Mouse (Mus musculus) testis, adult 2 months (tissue): ENCODE measurements at regions not wholly inside any gene's neighbourhood (a gene's known extent, or its start where the extent isn't known, plus 50 kb on each side); places are given as distances from the start of the nearest gene placed in this dataset.
A peak's percentile ranks its signal among the peaks of the same experiment; 100 is the strongest.

ENCODE experiments used
- H3K27ac ChIP-seq: fragments of 200-500 bp; 2 replicates; pipeline ENCODE4 v1.5.1; 2012; ENCODE audit warnings: low read depth, low read length; ENCODE audit not compliant: control insufficient read depth, insufficient read depth
- H3K27me3 ChIP-seq: fragments of 200-500 bp; 2 replicates; pipeline ENCODE4 v1.6.1; 2012; ENCODE audit warnings: mild to moderate bottlenecking, low read length, moderate library complexity; ENCODE audit not compliant: control insufficient read depth, insufficient read depth
- H3K36me3 ChIP-seq: fragments of 200-500 bp; 2 replicates; pipeline ENCODE4 v1.6.1; 2012; ENCODE audit warnings: mild to moderate bottlenecking, low read length; ENCODE audit not compliant: control insufficient read depth, insufficient read depth
- H3K4me1 ChIP-seq: fragments of 200-500 bp; 2 replicates; pipeline ENCODE4 v1.6.1; 2012; ENCODE audit warnings: low read length; ENCODE audit not compliant: control insufficient read depth, insufficient read depth
- H3K4me3 ChIP-seq: fragments of 200-500 bp; 2 replicates; pipeline ENCODE4 v1.5.1; 2012; ENCODE audit warnings: low read depth, mild to moderate bottlenecking, low read length, moderate library complexity, mixed read lengths; ENCODE audit not compliant: control insufficient read depth
- CTCF ChIP-seq: fragments of 200-500 bp; IDR thresholded peaks from 2 replicates; pipeline ENCODE4 v1.5.1; 2012; ENCODE audit warnings: low read depth, mild to moderate bottlenecking, inconsistent platforms, low read length, moderate library complexity; ENCODE audit not compliant: control insufficient read depth, insufficient read depth, insufficient replicate concordance
- POLR2A ChIP-seq: fragments of 200-500 bp; IDR thresholded peaks from 2 replicates; pipeline ENCODE4 v1.6.1; 2012; ENCODE audit warnings: low read depth, mild to moderate bottlenecking, inconsistent platforms, low read length, moderate library complexity; ENCODE audit not compliant: control insufficient read depth

DNA sequence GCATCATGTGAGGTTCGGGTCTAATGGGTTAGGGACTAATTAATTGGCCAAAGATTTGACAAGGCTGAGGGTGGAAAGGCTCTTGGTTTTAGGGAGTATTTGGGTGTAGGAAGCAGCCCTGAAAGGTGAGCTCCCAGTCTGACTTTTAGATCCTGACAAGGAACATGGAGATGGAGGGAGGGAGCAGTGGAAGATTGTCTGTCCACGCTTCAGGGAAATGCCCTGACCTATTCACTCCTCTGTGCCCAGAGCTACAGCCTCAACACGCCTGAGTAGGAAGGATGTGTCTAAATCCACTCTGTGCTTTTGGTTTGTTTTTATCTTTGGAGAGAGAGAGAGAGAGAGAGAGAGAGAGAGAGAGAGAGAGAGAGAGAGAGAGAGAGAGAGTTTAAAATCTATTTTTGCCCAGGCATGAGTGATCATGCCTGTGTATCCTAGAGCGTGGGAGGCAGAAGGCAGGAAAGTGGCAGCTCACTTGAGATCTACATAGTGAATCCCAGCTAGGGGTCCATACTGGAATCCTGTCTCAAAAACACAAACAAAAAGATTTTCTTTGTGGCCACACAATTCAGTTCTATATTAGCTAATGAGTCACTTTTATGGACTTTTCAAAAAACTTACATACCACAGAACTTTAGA is 511.5 kb upstream of the Tbl1xr1 start:
- Histone ChIP-seq H3K27ac (no peak overlapping the region), H3K4me1 (peaks cover 11% of the 10 kb centered on the region), H3K27me3 (no peaks in the 10 kb centered on the region), H3K4me3 (peak overlapping the region; percentile 44), H3K36me3 (no peaks in the 10 kb centered on the region)
- TF ChIP-seq POLR2A (no peak), CTCF (no peak)

DNA sequence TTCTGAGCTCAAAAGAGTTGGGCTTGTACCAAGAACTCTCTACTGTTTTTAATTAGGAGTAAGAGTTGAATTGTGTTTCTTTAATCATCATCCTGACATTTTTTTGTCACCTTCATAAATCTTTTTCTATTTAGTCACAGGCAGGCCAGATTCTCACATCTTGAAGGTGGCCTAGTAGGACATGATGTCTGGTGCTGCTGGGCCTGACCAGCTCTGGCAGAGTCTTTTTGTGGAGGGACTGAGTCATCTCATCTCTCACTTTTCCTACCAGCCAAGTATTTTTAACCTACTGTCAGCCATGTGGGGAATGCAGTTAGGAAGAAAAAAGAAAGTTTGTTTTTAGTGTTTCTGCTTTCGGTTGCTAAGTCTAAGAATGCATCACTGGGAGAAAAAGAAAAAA is 506.7 kb upstream of the Tbl1xr1 start:
- no peak for TF ChIP-seq POLR2A
- no peak for TF ChIP-seq CTCF
- Histone ChIP-seq H3K4me3 (no peak overlapping the region), H3K36me3 (no peaks in the 10 kb centered on the region)

DNA sequence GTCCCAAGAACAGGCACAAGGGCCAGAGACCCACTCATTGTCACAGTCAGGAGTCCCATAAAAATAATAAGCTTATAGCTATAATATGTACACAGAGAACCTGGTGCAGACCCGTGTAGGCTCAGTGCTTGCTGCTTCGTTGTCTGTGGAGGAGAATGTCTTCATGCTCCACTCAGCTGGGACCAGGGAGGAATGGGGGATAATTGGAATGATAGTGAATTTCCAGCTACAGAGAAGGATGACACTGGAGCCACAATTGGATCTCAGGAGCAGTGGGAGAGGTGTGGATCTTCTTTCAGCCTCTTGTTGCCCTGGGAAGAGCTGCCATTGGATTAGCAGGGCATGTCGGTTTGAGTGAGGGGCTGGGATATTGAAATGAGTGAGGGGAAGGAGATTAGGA is 497.8 kb upstream of the Tbl1xr1 start:
- H3K27me3 ChIP-seq, result no peaks in the 10 kb centered on the region
- H3K4me3 ChIP-seq, result no peak overlapping the region
- H3K27ac ChIP-seq, result no peak overlapping the region
- H3K36me3 ChIP-seq, result no peaks in the 10 kb centered on the region
- TF ChIP-seq POLR2A (no peak), CTCF (no peak)
- H3K4me1 ChIP-seq, result no peaks in the 10 kb centered on the region

More for the DNA sequence above, 506.7 kb upstream of the Tbl1xr1 start:
- peaks cover 4% of the 10 kb centered on the region; the same call in 1 of the 2 replicates for H3K4me1 ChIP-seq
- no peaks in the 10 kb centered on the region for H3K27me3 ChIP-seq
- H3K27ac ChIP-seq, result no peak overlapping the region

DNA sequence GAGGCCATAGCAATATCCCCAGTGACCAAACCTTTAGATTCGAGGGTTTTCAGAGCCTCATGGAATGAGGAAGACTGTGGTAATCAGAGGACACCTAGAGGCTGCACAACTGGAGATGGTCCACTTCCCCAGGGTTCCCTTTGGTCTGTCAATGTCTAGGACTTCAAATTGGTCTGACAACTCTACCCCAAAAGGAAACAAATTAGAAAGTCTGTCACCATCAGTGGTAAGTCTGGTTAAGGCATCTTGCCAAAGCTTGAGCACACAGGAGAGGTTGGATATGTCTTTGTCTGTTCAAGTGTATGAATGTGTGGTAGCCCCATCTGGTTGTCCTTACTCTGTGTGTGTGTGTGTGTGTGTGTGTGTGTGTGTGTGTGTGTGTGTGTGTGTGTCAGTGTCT is 494.3 kb upstream of the Tbl1xr1 start:
- TF ChIP-seq POLR2A (no peak), CTCF (no peak)
- Histone ChIP-seq H3K4me3 (no peak overlapping the region), H3K36me3 (no peaks in the 10 kb centered on the region), H3K4me1 (no peaks in the 10 kb centered on the region), H3K27ac (no peak overlapping the region), H3K27me3 (no peaks in the 10 kb centered on the region)

DNA sequence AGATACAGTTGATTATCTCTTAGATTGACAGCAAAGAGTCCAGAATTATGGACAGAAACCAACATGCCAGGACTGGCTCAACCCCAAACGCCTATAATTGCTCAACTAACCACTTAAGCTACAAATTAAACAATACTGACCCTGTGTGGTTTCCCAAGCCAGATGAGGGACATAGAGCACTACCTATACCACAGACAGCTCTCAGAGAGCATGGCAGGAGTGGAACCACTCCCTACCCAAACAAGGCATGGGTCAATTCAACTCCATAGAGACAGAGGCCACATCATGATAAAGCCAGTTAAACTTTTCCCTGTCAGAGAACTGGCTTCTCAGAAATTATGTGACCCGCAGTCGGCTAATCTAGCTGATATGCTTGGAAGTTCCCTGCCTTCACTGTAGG is 490.7 kb upstream of the Tbl1xr1 start:
- TF ChIP-seq POLR2A, result no peak
- TF ChIP-seq CTCF, result no peak

DNA sequence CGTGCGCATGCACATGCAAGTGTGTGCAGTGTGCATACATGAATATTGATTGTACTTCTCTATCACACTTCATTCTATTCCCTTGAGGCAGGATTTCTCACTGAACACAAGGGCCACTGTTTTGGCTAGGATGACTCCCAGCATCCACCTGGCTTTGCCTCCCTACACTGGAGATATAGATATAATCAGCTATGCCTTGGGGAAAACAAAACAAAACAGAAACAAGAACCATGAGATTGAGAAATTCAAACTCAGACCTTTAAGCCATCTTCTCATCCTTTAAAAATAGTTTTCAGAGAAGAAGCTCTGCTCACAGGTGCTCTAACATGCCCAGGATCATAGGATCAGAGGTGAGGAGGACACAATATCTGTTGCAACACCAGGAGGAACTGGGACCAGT is 469.6 kb upstream of the Tbl1xr1 start:
- Histone ChIP-seq H3K27me3 (no peaks in the 10 kb centered on the region), H3K36me3 (no peaks in the 10 kb centered on the region)
- TF ChIP-seq POLR2A, result no peak
- TF ChIP-seq CTCF, result no peak

More for the DNA sequence above, 490.7 kb upstream of the Tbl1xr1 start:
- H3K4me3 ChIP-seq, result no peak overlapping the region
- no peaks in the 10 kb centered on the region for H3K27me3 ChIP-seq
- no peaks in the 10 kb centered on the region for H3K36me3 ChIP-seq
- no peak overlapping the region for H3K27ac ChIP-seq
- H3K4me1 ChIP-seq, result no peaks in the 10 kb centered on the region

DNA sequence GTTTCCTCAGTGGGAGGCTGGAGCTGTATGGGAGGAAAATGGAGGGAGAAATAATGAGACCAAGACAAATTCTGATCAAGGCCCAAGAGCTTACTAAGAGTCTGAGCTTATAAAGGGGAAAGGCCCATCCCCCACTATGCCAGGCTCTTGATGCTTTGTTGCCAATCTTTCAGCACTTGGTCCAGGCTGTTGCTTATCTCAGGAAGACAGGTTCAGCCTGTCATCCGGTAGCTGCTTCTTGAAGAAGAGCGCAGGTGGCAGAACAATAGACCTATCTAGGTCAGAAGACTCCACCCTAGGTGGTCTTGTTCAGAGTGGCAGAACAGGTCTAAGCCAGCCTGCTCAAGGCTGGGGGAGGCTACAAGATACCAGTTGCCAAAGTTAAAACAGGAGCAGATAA is 466.2 kb upstream of the Tbl1xr1 start:
- Histone ChIP-seq H3K4me3 (no peak overlapping the region), H3K27ac (no peak overlapping the region), H3K4me1 (no peaks in the 10 kb centered on the region), H3K27me3 (no peaks in the 10 kb centered on the region), H3K36me3 (no peaks in the 10 kb centered on the region)
- TF ChIP-seq CTCF (no peak), POLR2A (no peak)

More for the DNA sequence above, 469.6 kb upstream of the Tbl1xr1 start:
- H3K4me1 ChIP-seq, result no peaks in the 10 kb centered on the region
- H3K27ac ChIP-seq, result no peak overlapping the region
- H3K4me3 ChIP-seq, result no peak overlapping the region

DNA sequence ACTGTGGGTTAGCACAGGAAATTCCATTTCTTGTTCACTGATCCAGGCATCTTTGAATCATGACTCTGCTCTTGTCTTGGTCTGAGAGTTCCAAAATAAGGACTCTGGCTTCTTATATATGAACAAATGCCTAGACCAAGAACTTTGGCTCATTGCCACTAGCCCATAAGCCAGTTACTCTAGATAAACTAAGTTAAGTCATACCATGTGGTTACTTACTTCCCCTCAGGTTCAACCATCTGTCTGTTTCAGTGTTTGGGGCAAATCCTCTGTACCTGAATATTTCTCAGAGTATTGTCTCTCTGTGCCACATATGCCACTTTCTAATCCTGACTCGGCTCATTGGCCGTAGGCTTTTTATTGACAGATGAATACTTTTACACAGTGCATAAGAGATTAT is 454.7 kb upstream of the Tbl1xr1 start:
- Histone ChIP-seq H3K4me1 (no peaks in the 10 kb centered on the region), H3K36me3 (no peaks in the 10 kb centered on the region), H3K27ac (no peak overlapping the region), H3K4me3 (no peak overlapping the region), H3K27me3 (no peaks in the 10 kb centered on the region)
- TF ChIP-seq POLR2A (no peak), CTCF (no peak)
